Mouse (Mus musculus) gastrocnemius, postnatal 4 days (tissue): Measurements from ENCODE around the gene Rmi2. TPM values are rescaled to one million over a fixed set of nuclear protein-coding genes. Genes with fewer than 3 reads are reported as not detected.
A peak's percentile ranks its signal among the peaks of the same experiment; 100 is the strongest.
"Not testable (repeated sequence)": the region's sequence is repeated elsewhere in the genome, so short reads cannot be mapped to it uniquely, and the experiment has no call there.

Experiments
- DNase-seq, 2 experiments: peaks; one replicate each; pipeline ENCODE4 v3.0.0; 2021 to 2022; ENCODE audit warnings: low spot score in 2 of 2, mixed read lengths in 2 of 2
- long read RNA-seq, 2 experiments: library from polyadenylated mRNA; stranded (forward); transcript quantifications; one replicate each; pipeline ENCODE4 v2.0.0; 2021
- total RNA-seq, 2 experiments: library from RNA; stranded (reverse); gene quantifications; 2 replicates each; pipeline ENCODE4 v1.2.3; 2021

Gene Rmi2
- 1 to 10 TPM; 1.6 to 1.8 TPM for total RNA-seq
- long read RNA-seq, experiment 1, partial matches to known transcripts: 0 of 3 reads
- long read RNA-seq, experiment 1, other reads (novel, unspliced or antisense): 0 of 3 reads
- long read RNA-seq, experiment 2: 0 reads

- DNase-seq: peak; percentile 80 to 88
Measured at GRCm38 (mm10) chr16:10834911-10835587, at the start of gene Rmi2. Gene Rmi2 (plus strand): TSS chr16:10835059.

GRCm38 (mm10) chr16:10785371-10786231, 49.3 kb upstream of the Rmi2 start, which contains the start of gene Socs1:
Gene Socs1 (minus strand): TSS chr16:10785536.
- peak; percentile 87 to 91 for DNase-seq

GRCm38 (mm10) chr16:10786288-10786687, 48.6 kb upstream of the Rmi2 start:
- peak; percentile 60 to 83 for DNase-seq

- DNase-seq: no peak
Measured at GRCm38 (mm10) chr16:10786782-10787547, 47.9 kb upstream of the Rmi2 start.

- DNase-seq: no peak
Measured at GRCm38 (mm10) chr16:10787548-10788058, 47.3 kb upstream of the Rmi2 start.

- DNase-seq: no peak
Measured at GRCm38 (mm10) chr16:10788271-10788670, 46.6 kb upstream of the Rmi2 start, which contains the start of gene Tnp2. Gene Tnp2 (minus strand): TSS chr16:10788660.

- no peak for DNase-seq
Measured at GRCm38 (mm10) chr16:10788866-10789265, 46.0 kb upstream of the Rmi2 start.

- DNase-seq: no peak
Measured at GRCm38 (mm10) chr16:10790702-10791101, 44.2 kb upstream of the Rmi2 start, which contains the start of gene Prm3. Gene Prm3 (minus strand): TSS chr16:10790914.

GRCm38 (mm10) chr16:10796034-10796433, 38.8 kb upstream of the Rmi2 start, which contains the start of gene Prm2:
Gene Prm2 (minus strand): TSS chr16:10796134.
- no peak for DNase-seq

GRCm38 (mm10) chr16:10802420-10802819, 32.4 kb upstream of the Rmi2 start:
- DNase-seq: not testable (repeated sequence)

- no peak for DNase-seq
Measured at GRCm38 (mm10) chr16:10805789-10806527, 28.9 kb upstream of the Rmi2 start, which contains the start of gene Prm1. Gene Prm1 (minus strand): TSS chr16:10805839.

GRCm38 (mm10) chr16:10810376-10810775, 24.5 kb upstream of the Rmi2 start:
- DNase-seq: no peak

GRCm38 (mm10) chr16:10812865-10813371, 21.9 kb upstream of the Rmi2 start, which contains the start of gene Gm11172:
Gene Gm11172 (plus strand): TSS chr16:10812915.
- no peak for DNase-seq

- no peak for DNase-seq
Measured at GRCm38 (mm10) chr16:10813726-10814125, 21.1 kb upstream of the Rmi2 start.

GRCm38 (mm10) chr16:10814864-10815263, 20.0 kb upstream of the Rmi2 start:
- DNase-seq: no peak

GRCm38 (mm10) chr16:10818579-10819135, 16.2 kb upstream of the Rmi2 start:
- no peak for DNase-seq

- DNase-seq: no peak
Measured at GRCm38 (mm10) chr16:10819966-10820365, 14.9 kb upstream of the Rmi2 start.

GRCm38 (mm10) chr16:10821387-10821786, 13.5 kb upstream of the Rmi2 start:
- no peak for DNase-seq

- no peak for DNase-seq
Measured at GRCm38 (mm10) chr16:10824536-10824935, 10.3 kb upstream of the Rmi2 start.
